In the genomic region with DNA sequence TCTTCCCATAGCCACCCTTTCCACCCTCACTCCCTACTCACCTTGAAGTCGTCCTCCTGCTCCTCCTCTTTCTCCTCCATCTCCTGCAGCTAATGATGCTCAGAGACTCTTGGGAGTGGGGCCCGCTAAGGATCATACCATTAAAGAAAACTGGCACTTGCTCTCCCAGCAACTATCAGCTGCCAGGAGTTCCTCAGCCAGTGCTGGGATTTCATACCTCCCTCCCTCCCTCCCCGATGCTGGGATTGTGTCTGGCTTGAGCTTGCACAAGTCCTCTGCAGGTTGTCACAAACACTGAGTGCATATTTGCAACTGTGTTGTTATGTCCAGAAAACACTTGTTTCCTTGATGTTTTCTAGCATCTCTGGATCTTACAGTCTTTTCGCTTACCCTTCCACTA, we compare ENCODE assay signal across 8 mouse cellular contexts. TPM values are rescaled to one million over a fixed set of nuclear protein-coding genes. Genes with fewer than 3 reads are reported as not detected.
DNase-seq lines count a peak whose midpoint lies in the region; ATAC-seq and TF ChIP-seq lines count a peak whose summit lies in the region.
"Had no signal": no experiment of that assay in that cellular context is flagged by ENCODE, and none has a peak within 500 bp of the region (broad histone marks: within the 10 kb centered on the region; RNA-seq: fewer than 3 reads in every experiment).

Gene Fkbp14, minus strand, starts transcription at position 101 of the 400 bp plus-strand sequence.

- H3K9ac ChIP-seq in lung, postnatal 0 days (replicated peaks; ENCODE audit: low read depth): no peak within 1 kb of the TSS
- H3K9ac ChIP-seq in forebrain, embryonic 15.5 days (replicated peaks): no peak within 1 kb of the TSS
- no peak within 1 kb of the TSS for H3K9ac ChIP-seq in stomach, embryonic 16.5 days (ENCODE audit: low read length)

- H3K27ac ChIP-seq in lung, postnatal 0 days (ENCODE audit: low read length): no peak within 1 kb of the TSS
- no peak within 1 kb of the TSS for H3K27ac ChIP-seq in forebrain, embryonic 15.5 days (replicated peaks)
- no peak within 1 kb of the TSS for H3K27ac ChIP-seq in stomach, embryonic 16.5 days (ENCODE audit: low read length)

- 83% methylated on average over 4 of the region's 4 CpGs for WGBS in lung, postnatal 0 days
- WGBS in forebrain, embryonic 15.5 days: 58% methylated on average over 4 of the region's 4 CpGs
- 75% methylated on average over 4 of the region's 4 CpGs for WGBS in stomach, embryonic 16.5 days

- peaks cover 7% of the 10 kb centered on the region; the same call in 1 of the 2 replicates for H3K4me1 ChIP-seq in lung, postnatal 0 days (ENCODE audit: insufficient read depth, low read depth, low read length)
- H3K4me1 ChIP-seq in forebrain, embryonic 15.5 days: peaks cover 38% of the 10 kb centered on the region
- H3K4me1 ChIP-seq in stomach, embryonic 16.5 days (ENCODE audit: control insufficient read depth, insufficient read depth, low read length): peaks cover 10% of the 10 kb centered on the region; the same call in 1 of the 2 replicates

- TF ChIP-seq CTCF in lung, postnatal 0 days (IDR thresholded peaks at IDR 0.05): no peak

- DNase-seq in lung, postnatal 0 days (ENCODE audit: low spot score): no peak
- DNase-seq in lung, postnatal 14 days: no peak
- DNase-seq in layer of hippocampus, postnatal 36 days: no peak
- DNase-seq in thymus, postnatal 14 days: no peak
- DNase-seq in frontal cortex, postnatal 10 days (ENCODE audit: low spot score in 2 of 2): no peak

- H3K4me3 ChIP-seq in lung, postnatal 0 days (ENCODE audit: low read depth, low read length): no peak within 1 kb of the TSS
- peak within 1 kb of the TSS; percentile 93 for H3K4me3 ChIP-seq in forebrain, embryonic 15.5 days
- peak within 1 kb of the TSS; percentile 91; the same call in 1 of the 2 replicates for H3K4me3 ChIP-seq in stomach, embryonic 16.5 days (replicated peaks; ENCODE audit: low read length)

- TF ChIP-seq EP300 in lung, postnatal 0 days (IDR thresholded peaks at IDR 0.05): no peak

- H3K36me3 ChIP-seq in lung, postnatal 0 days (ENCODE audit: insufficient read depth, low read length): no peaks in the 10 kb centered on the region
- no peaks in the 10 kb centered on the region for H3K36me3 ChIP-seq in forebrain, embryonic 15.5 days
- H3K36me3 ChIP-seq in stomach, embryonic 16.5 days (ENCODE audit: control insufficient read depth, insufficient read depth, low read length): no peaks in the 10 kb centered on the region

- no peaks in the 10 kb centered on the region for H3K9me3 ChIP-seq in lung, postnatal 0 days (ENCODE audit: low read length)
- H3K9me3 ChIP-seq in forebrain, embryonic 15.5 days: no peaks in the 10 kb centered on the region
- H3K9me3 ChIP-seq in stomach, embryonic 16.5 days (replicated peaks; ENCODE audit: control insufficient read depth, low read length): no peaks in the 10 kb centered on the region

- H3K27me3 ChIP-seq in lung, postnatal 0 days (replicated peaks; ENCODE audit: insufficient read depth, low read length): no peaks in the 10 kb centered on the region
- no peaks in the 10 kb centered on the region for H3K27me3 ChIP-seq in forebrain, embryonic 15.5 days
- H3K27me3 ChIP-seq in stomach, embryonic 16.5 days (ENCODE audit: control insufficient read depth, insufficient read depth, low read length): no peaks in the 10 kb centered on the region

- peak within 1 kb of the TSS; percentile 97; the same call in 1 of the 2 replicates for H3K4me2 ChIP-seq in lung, postnatal 0 days (replicated peaks; ENCODE audit: low read depth, low read length)
- H3K4me2 ChIP-seq in forebrain, embryonic 15.5 days (replicated peaks): peak within 1 kb of the TSS; percentile 68
- H3K4me2 ChIP-seq in stomach, embryonic 16.5 days (ENCODE audit: low read depth, low read length): peak within 1 kb of the TSS; percentile 79

- no peak for ATAC-seq in lung, postnatal 0 days
- ATAC-seq in forebrain, embryonic 15.5 days (replicated peaks): no peak
- ATAC-seq in stomach, embryonic 16.5 days (ENCODE audit: insufficient read depth, low FRiP score): no peak

RNA-seq across cellular contexts. Expression of gene Fkbp14, which starts in this region (rescaled TPM):
- polyA plus RNA-seq in lung, postnatal 0 days (2015; fragmentation: Nextera tagmentation; extraction: Ambion mirVana): 13.6 and 16.1 TPM in 2 replicates
- 6.6 and 7.4 TPM in 2 replicates for polyA plus RNA-seq in forebrain, embryonic 15.5 days (2015; fragmentation: Nextera tagmentation; extraction: Ambion mirVana)
- 10 to 100 TPM; 14.5 to 14.8 TPM for total RNA-seq in layer of hippocampus, postnatal 36 days (2021)
- polyA plus RNA-seq in stomach, embryonic 16.5 days (2015; fragmentation: Nextera tagmentation; extraction: Ambion mirVana): 33.9 and 34.2 TPM in 2 replicates
- total RNA-seq: neutrophil, adult 5-6 weeks had no signal
